Mouse (Mus musculus): Measurements from ENCODE around the gene Pstk. TPM values are rescaled to one million over a fixed set of nuclear protein-coding genes. Genes with fewer than 3 reads are reported as not detected.
A peak's percentile ranks its signal among the peaks of the same experiment; 100 is the strongest.
"Not testable (repeated sequence)": the region's sequence is repeated elsewhere in the genome, so short reads cannot be mapped to it uniquely, and the experiment has no call there.

The Pstk gene
- polyA plus RNA-seq, 1 experiment = 26.7 TPM

DNA sequence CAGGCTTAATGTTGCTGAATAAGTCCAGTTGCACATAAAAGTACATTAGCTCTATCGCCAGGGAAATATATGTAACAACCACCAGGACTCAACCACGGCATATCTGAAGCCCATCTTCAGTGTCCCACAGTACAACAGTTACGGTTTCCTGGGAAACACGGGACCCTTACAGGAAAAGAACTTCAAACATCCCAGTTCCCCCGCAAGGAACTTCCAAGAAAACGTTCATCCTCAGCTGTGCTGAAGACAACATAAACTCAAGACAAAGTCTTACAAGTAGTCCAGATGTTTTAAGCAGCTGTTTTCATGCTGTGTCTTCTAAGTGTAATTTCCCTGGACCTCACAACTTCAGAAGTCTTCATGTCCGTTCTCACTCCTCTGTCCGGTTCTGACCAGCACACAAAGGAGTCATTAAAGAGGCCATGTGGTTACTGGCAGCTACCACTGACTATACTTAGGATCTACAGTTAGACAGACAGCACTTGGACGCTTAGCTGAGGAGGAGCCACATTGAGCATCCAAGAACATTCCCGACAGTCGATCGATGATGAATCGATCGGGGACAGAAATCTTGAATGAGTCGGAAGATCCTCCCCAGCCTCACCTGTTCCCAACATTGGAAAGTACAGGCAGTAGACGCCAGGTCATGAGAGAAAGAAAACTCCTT, 38.5 kb downstream of the Pstk start:
- Histone ChIP-seq H3K36me3 (ENCODE audit: control insufficient read depth, insufficient read depth) (no peaks in the 10 kb centered on the region), H3K27me3 (ENCODE audit: control insufficient read depth, insufficient read depth, insufficient read length) (no peaks in the 10 kb centered on the region)

DNA sequence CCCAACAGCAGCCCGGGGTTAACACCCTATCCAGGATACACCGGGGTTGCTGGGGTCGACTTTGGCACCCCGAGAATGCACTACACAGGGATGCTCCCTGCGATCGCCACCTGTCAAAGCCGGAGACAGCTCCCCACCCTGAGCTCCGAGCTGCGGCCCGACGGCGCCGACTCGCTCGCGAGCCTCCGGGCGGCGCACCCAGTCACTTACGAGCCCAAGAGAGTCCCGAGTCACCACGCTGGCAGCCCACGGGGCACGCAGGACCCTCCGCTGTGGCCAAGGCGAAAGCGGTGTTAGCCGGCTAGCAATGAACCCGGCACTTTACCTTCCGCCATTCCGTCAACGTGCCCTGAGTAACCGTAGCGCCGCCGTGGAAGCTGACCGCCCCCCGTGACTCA, 39.0 kb downstream of the Pstk start:
- TF ChIP-seq MYOG (IDR thresholded peaks at IDR 0.05; ENCODE audit: control insufficient read depth, extremely low read depth, insufficient read length) (no peak), CTCF (IDR thresholded peaks at IDR 0.05; ENCODE audit: control insufficient read depth, insufficient read depth, insufficient read length) (no peak), MAX (IDR thresholded peaks at IDR 0.05) (no peak), USF1 (IDR thresholded peaks at IDR 0.05; ENCODE audit: low read depth) (no peak), CEBPB (IDR thresholded peaks at IDR 0.05; ENCODE audit: low read depth) (no peak), MYOD1 (IDR thresholded peaks at IDR 0.05; ENCODE audit: control insufficient read depth, insufficient read length, low read depth) (no peak), FOSL1 (IDR thresholded peaks at IDR 0.05; ENCODE audit: insufficient read depth, low read length, poor library complexity, severe bottlenecking) (no peak)
- Histone ChIP-seq H3K36me3 (ENCODE audit: control insufficient read depth, insufficient read depth) (no peaks in the 10 kb centered on the region), H3K79me2 (ENCODE audit: control insufficient read depth, insufficient read depth) (peaks cover 36% of the 10 kb centered on the region), H3K79me3 (ENCODE audit: low read depth) (peaks cover 26% of the 10 kb centered on the region), H3K27me3 (ENCODE audit: control insufficient read depth, insufficient read depth, insufficient read length) (no peaks in the 10 kb centered on the region), H3ac (ENCODE audit: control insufficient read depth, insufficient read length, low read depth) (peak overlapping the region; percentile 72), H3K4me3 (ENCODE audit: insufficient read depth, poor library complexity, severe bottlenecking) (peak overlapping the region; percentile 85)

More for the DNA sequence above, 38.5 kb downstream of the Pstk start:
- H3K79me3 ChIP-seq (ENCODE audit: low read depth) = peaks cover 29% of the 10 kb centered on the region
- H3ac ChIP-seq (ENCODE audit: control insufficient read depth, insufficient read length, low read depth) = peak overlapping the region; percentile 72
- TF ChIP-seq USF1 (IDR thresholded peaks at IDR 0.05; ENCODE audit: low read depth) (no peak), CTCF (IDR thresholded peaks at IDR 0.05; ENCODE audit: control insufficient read depth, insufficient read depth, insufficient read length) (no peak), MAX (IDR thresholded peaks at IDR 0.05) (no peak), MYOG (IDR thresholded peaks at IDR 0.05; ENCODE audit: control insufficient read depth, extremely low read depth, insufficient read length) (no peak), CEBPB (IDR thresholded peaks at IDR 0.05; ENCODE audit: low read depth) (no peak), MYOD1 (IDR thresholded peaks at IDR 0.05; ENCODE audit: control insufficient read depth, insufficient read length, low read depth) (no peak), FOSL1 (IDR thresholded peaks at IDR 0.05; ENCODE audit: insufficient read depth, low read length, poor library complexity, severe bottlenecking) (no peak)
- peaks cover 42% of the 10 kb centered on the region for H3K79me2 ChIP-seq (ENCODE audit: control insufficient read depth, insufficient read depth)
- H3K4me3 ChIP-seq (ENCODE audit: insufficient read depth, poor library complexity, severe bottlenecking) = peak overlapping the region; percentile 85

DNA sequence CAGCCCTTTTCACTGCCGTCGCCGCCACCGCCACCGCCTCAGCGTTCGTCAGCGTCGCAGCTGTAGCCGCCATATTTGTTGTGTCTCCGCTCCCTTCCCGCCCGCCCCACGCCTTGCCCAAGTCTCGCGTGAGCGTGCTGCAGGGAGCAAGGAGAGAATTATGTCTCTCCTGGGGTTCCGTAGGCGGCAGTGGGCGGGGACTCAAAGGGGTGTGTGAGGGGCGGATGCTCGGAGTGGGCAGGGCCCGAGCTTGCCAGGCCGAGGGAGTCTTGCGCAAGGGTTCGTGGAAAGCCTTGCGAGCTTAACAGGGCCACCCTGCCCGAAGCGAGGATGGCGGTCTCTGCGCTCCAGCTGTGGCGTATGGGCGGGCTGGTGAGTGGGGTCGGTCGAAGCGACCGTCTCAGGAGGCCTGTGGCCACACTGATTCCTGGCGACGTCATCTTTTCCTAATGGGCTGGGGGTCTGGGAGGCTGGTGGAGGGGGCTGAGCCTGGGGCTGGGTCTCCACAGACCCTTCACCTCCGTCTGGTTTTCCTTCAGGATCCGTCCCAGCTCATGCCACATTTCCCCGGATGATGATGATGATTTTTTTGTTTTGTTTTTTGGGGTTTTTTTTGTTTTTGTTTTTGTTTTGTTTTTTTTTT, 39.6 kb downstream of the Pstk start, which contains the start of the genes Ikzf5 and Acadsb:
TSS of gene Ikzf5 (minus strand) at position 106 of the 643 bp plus-strand sequence.
TSS of gene Acadsb (plus strand) at position 186 of the 643 bp plus-strand sequence.
- Histone ChIP-seq H3K4me3 (ENCODE audit: insufficient read depth, poor library complexity, severe bottlenecking) (peak within 1 kb of the TSS; percentile 85), H3K79me2 (ENCODE audit: control insufficient read depth, insufficient read depth) (peaks cover 35% of the 10 kb centered on the region), H3K27me3 (ENCODE audit: control insufficient read depth, insufficient read depth, insufficient read length) (no peaks in the 10 kb centered on the region), H3K79me3 (ENCODE audit: low read depth) (peaks cover 26% of the 10 kb centered on the region), H3ac (ENCODE audit: control insufficient read depth, insufficient read length, low read depth) (peak within 1 kb of the TSS; percentile 72), H3K36me3 (ENCODE audit: control insufficient read depth, insufficient read depth) (no peaks in the 10 kb centered on the region)
- TF ChIP-seq CEBPB (IDR thresholded peaks at IDR 0.05; ENCODE audit: low read depth) = peak; percentile 98
- no peak for TF ChIP-seq FOSL1 (IDR thresholded peaks at IDR 0.05; ENCODE audit: insufficient read depth, low read length, poor library complexity, severe bottlenecking)
- no peak for TF ChIP-seq USF1 (IDR thresholded peaks at IDR 0.05; ENCODE audit: low read depth)
- no peak for TF ChIP-seq MYOD1 (IDR thresholded peaks at IDR 0.05; ENCODE audit: control insufficient read depth, insufficient read length, low read depth)
- TF ChIP-seq CTCF (IDR thresholded peaks at IDR 0.05; ENCODE audit: control insufficient read depth, insufficient read depth, insufficient read length) = no peak
- TF ChIP-seq MAX (IDR thresholded peaks at IDR 0.05) = peak; percentile 36
- TF ChIP-seq MYOG (IDR thresholded peaks at IDR 0.05; ENCODE audit: control insufficient read depth, extremely low read depth, insufficient read length) = no peak

DNA sequence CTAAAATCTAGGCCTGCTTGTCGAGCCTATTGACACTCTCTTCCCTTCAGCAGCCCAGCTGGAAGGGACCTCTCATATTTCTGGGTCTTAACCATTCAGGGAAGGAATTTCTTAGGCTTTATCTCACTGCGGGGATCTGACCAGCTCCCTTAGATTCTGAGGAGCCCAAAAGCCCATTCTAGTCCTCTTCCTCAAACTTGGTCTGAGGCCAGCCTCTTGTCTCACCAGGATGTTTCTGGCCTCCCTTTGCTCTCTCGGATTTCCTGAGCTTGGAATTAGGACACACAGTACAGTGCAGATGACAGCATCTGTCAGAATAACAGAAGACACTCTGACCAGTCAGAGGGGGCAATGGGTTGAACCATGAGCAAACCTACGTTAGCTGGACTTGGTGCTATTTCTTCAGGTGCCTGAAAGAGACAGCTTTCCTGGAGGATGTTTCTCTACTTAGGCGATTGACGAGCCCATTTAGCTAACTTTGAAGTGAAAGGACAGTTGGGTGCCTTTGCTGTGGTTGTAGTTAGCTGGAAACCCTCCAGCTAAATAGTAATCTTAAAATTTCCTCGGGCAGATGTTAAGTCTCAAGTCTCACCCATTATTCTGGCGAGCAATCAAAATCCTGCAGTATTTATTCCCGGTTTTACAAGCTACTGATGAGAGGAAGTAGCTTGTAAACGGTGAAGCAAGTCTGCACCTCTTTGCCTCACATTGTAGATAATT, 40.4 kb downstream of the Pstk start:
- peaks cover 35% of the 10 kb centered on the region for H3K79me2 ChIP-seq (ENCODE audit: control insufficient read depth, insufficient read depth)
- TF ChIP-seq FOSL1 (IDR thresholded peaks at IDR 0.05; ENCODE audit: insufficient read depth, low read length, poor library complexity, severe bottlenecking) (no peak), MYOD1 (IDR thresholded peaks at IDR 0.05; ENCODE audit: control insufficient read depth, insufficient read length, low read depth) (no peak), CEBPB (IDR thresholded peaks at IDR 0.05; ENCODE audit: low read depth) (no peak), CTCF (IDR thresholded peaks at IDR 0.05; ENCODE audit: control insufficient read depth, insufficient read depth, insufficient read length) (no peak), USF1 (IDR thresholded peaks at IDR 0.05; ENCODE audit: low read depth) (no peak), MAX (IDR thresholded peaks at IDR 0.05) (no peak), MYOG (IDR thresholded peaks at IDR 0.05; ENCODE audit: control insufficient read depth, extremely low read depth, insufficient read length) (no peak)
- peak overlapping the region; percentile 85 for H3K4me3 ChIP-seq (ENCODE audit: insufficient read depth, poor library complexity, severe bottlenecking)
- H3K27me3 ChIP-seq (ENCODE audit: control insufficient read depth, insufficient read depth, insufficient read length) = no peaks in the 10 kb centered on the region
- peaks cover 24% of the 10 kb centered on the region for H3K79me3 ChIP-seq (ENCODE audit: low read depth)
- no peak overlapping the region for H3ac ChIP-seq (ENCODE audit: control insufficient read depth, insufficient read length, low read depth)
- no peaks in the 10 kb centered on the region for H3K36me3 ChIP-seq (ENCODE audit: control insufficient read depth, insufficient read depth)

DNA sequence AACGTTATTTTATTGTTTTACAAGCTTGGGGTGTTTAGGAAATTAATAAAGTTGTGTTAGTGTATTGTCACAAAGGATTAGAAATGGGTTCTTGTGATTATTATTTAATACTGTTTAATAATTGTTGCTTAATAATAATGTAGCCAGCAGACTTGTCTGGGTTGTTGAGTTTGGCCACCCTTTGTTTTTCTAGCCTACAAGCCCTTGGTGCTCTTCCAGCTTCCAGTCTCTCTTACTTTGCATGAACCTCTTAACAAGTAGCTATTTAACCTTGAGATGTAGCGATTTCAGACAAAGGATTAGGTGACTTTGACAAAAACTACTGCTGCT, 41.0 kb downstream of the Pstk start:
- Histone ChIP-seq H3K79me2 (ENCODE audit: control insufficient read depth, insufficient read depth) (peaks cover 31% of the 10 kb centered on the region), H3ac (ENCODE audit: control insufficient read depth, insufficient read length, low read depth) (no peak overlapping the region), H3K79me3 (ENCODE audit: low read depth) (peaks cover 22% of the 10 kb centered on the region), H3K4me3 (ENCODE audit: insufficient read depth, poor library complexity, severe bottlenecking) (no peak overlapping the region), H3K36me3 (ENCODE audit: control insufficient read depth, insufficient read depth) (no peaks in the 10 kb centered on the region), H3K27me3 (ENCODE audit: control insufficient read depth, insufficient read depth, insufficient read length) (no peaks in the 10 kb centered on the region)
- TF ChIP-seq CEBPB (IDR thresholded peaks at IDR 0.05; ENCODE audit: low read depth) (no peak), MYOG (IDR thresholded peaks at IDR 0.05; ENCODE audit: control insufficient read depth, extremely low read depth, insufficient read length) (no peak), FOSL1 (IDR thresholded peaks at IDR 0.05; ENCODE audit: insufficient read depth, low read length, poor library complexity, severe bottlenecking) (no peak), CTCF (IDR thresholded peaks at IDR 0.05; ENCODE audit: control insufficient read depth, insufficient read depth, insufficient read length) (no peak), MYOD1 (IDR thresholded peaks at IDR 0.05; ENCODE audit: control insufficient read depth, insufficient read length, low read depth) (no peak), MAX (IDR thresholded peaks at IDR 0.05) (no peak), USF1 (IDR thresholded peaks at IDR 0.05; ENCODE audit: low read depth) (no peak)

DNA sequence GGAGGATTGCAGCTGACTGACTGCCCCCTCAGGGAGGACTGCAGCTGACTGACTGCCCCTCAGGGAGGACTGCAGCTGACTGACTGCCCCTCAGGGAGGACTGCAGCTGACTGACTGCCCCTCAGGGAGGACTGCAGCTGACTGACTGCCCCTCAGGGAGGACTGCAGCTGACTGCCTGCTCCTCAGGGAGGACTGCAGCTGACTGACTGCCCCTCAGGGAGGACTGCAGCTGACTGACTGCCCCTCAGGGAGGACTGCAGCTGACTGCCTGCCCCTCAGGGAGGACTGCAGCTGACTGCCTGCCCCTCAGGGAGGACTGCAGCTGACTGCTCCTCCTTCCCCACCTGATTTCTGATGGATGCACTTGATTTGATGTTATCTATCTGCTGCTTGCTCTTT, 45.8 kb downstream of the Pstk start:
- H3K27me3 ChIP-seq (ENCODE audit: control insufficient read depth, insufficient read depth, insufficient read length); H3K79me2 ChIP-seq (ENCODE audit: control insufficient read depth, insufficient read depth); H3K36me3 ChIP-seq (ENCODE audit: control insufficient read depth, insufficient read depth); H3K4me3 ChIP-seq (ENCODE audit: insufficient read depth, poor library complexity, severe bottlenecking); H3K79me3 ChIP-seq (ENCODE audit: low read depth); H3ac ChIP-seq (ENCODE audit: control insufficient read depth, insufficient read length, low read depth): not testable (repeated sequence)

Data from C2C12 (cell line).